Mouse (Mus musculus) hindbrain, embryonic 16.5 days (tissue): Measurements from ENCODE around the gene Meis1. TPM values are rescaled to one million over a fixed set of nuclear protein-coding genes. Genes with fewer than 3 reads are reported as not detected.

Source experiments
- ATAC-seq: fragments of 200-750 bp; cut with Nextera tagmentation; 2 replicates; pipeline ENCODE4 v1.8.0; 2017; ENCODE audit warnings: moderate TSS enrichment, moderate library complexity
- H3K27ac ChIP-seq: fragments of 300-500 bp; sonication (generic); 2 replicates; pipeline ENCODE4 v1.5.1; 2014; ENCODE audit warnings: low read depth, mild to moderate bottlenecking, control low read depth, low read length, moderate library complexity
- H3K27me3 ChIP-seq: fragments of 300-500 bp; sonication (generic); replicated peaks from 2 replicates; pipeline ENCODE4 v1.6.1; 2014; ENCODE audit warnings: low read length; ENCODE audit not compliant: control insufficient read depth, insufficient read depth
- H3K36me3 ChIP-seq: fragments of 300-500 bp; sonication (generic); 2 replicates; pipeline ENCODE4 v1.6.1; 2014; ENCODE audit warnings: mild to moderate bottlenecking, low read length, moderate library complexity, mixed read lengths; ENCODE audit not compliant: control insufficient read depth, insufficient read depth
- H3K4me1 ChIP-seq: fragments of 300-500 bp; sonication (generic); 2 replicates; pipeline ENCODE4 v1.6.1; 2014; ENCODE audit warnings: low read depth, low read length; ENCODE audit not compliant: control insufficient read depth, insufficient read depth
- H3K4me2 ChIP-seq: fragments of 300-500 bp; sonication (generic); 2 replicates; pipeline ENCODE4 v1.6.1; 2014; ENCODE audit warnings: mild to moderate bottlenecking, low read length, control low read depth, moderate library complexity
- H3K4me3 ChIP-seq: fragments of 300-500 bp; sonication (generic); 2 replicates; pipeline ENCODE4 v1.5.1; 2014; ENCODE audit warnings: mild to moderate bottlenecking, low read length, control low read depth, moderate library complexity
- H3K9ac ChIP-seq: fragments of 300-500 bp; sonication (generic); 2 replicates; pipeline ENCODE4 v1.6.1; 2014; ENCODE audit warnings: low read depth, mild to moderate bottlenecking, control low read depth, low read length, moderate library complexity
- H3K9me3 ChIP-seq: fragments of 300-500 bp; sonication (generic); 2 replicates; pipeline ENCODE4 v1.6.1; 2014; ENCODE audit warnings: mild to moderate bottlenecking, low read length, moderate library complexity; ENCODE audit not compliant: control insufficient read depth
- WGBS: fragments of 180-500 bp; shearing (Covaris S2); extraction: QIAGEN DNeasy Blood & Tissue Kit; methylation state at CpG from one replicate; pipeline ENCODE4 v1.1.7; 2014; 5-methylcytosine and 5-hydroxymethylcytosine counted together
- polyA plus RNA-seq: library from polyadenylated mRNA; unstranded; fragments of >200 nt; fragmentation: Nextera tagmentation; extraction: Ambion mirVana; gene quantifications from 2 replicates; pipeline ENCODE4 v1.2.1, GENCODE M21; 2015

The Meis1 gene
- polyA plus RNA-seq, 1 experiment from 2014 or later: 183 TPM

GRCm38 (mm10) chr11:18944972-18945625 is 73.7 kb downstream of the Meis1 start:
- Histone ChIP-seq H3K9me3 (no peaks in the 10 kb centered on the region), H3K27ac (peak overlapping the region; percentile 42; the same call in 1 of the 2 replicates), H3K9ac (no peak overlapping the region), H3K27me3 (no peaks in the 10 kb centered on the region), H3K4me3 (no peak overlapping the region), H3K4me2 (no peak overlapping the region), H3K4me1 (peaks cover 22% of the 10 kb centered on the region), H3K36me3 (no peaks in the 10 kb centered on the region)
- peak; percentile 40 for ATAC-seq
- WGBS: 44% methylated on average over 14 of the region's 14 CpGs

- Histone ChIP-seq H3K36me3 (no peaks in the 10 kb centered on the region), H3K4me2 (no peak overlapping the region), H3K9ac (no peak overlapping the region), H3K9me3 (no peaks in the 10 kb centered on the region), H3K4me1 (peaks cover 22% of the 10 kb centered on the region), H3K27me3 (no peaks in the 10 kb centered on the region), H3K27ac (peak overlapping the region; percentile 37; the same call in 1 of the 2 replicates), H3K4me3 (no peak overlapping the region)
- no peak for ATAC-seq
- 55% methylated on average over 7 of the region's 7 CpGs for WGBS
Observed at GRCm38 (mm10) chr11:18944209-18944608, 74.6 kb downstream of the Meis1 start.

GRCm38 (mm10) chr11:18942990-18943389 is 75.8 kb downstream of the Meis1 start:
- no peak for ATAC-seq
- Histone ChIP-seq H3K4me1 (peaks cover 23% of the 10 kb centered on the region), H3K27me3 (no peaks in the 10 kb centered on the region), H3K9me3 (no peaks in the 10 kb centered on the region), H3K4me3 (no peak overlapping the region), H3K4me2 (no peak overlapping the region), H3K36me3 (no peaks in the 10 kb centered on the region), H3K9ac (no peak overlapping the region), H3K27ac (no peak overlapping the region)
- 59% methylated on average over 2 of the region's 2 CpGs for WGBS

- Histone ChIP-seq H3K9ac (no peak overlapping the region), H3K36me3 (no peaks in the 10 kb centered on the region), H3K27ac (no peak overlapping the region), H3K4me3 (no peak overlapping the region), H3K4me1 (peaks cover 22% of the 10 kb centered on the region), H3K4me2 (no peak overlapping the region), H3K27me3 (no peaks in the 10 kb centered on the region), H3K9me3 (no peaks in the 10 kb centered on the region)
- no peak for ATAC-seq
- WGBS: 17% methylated on average over 4 of the region's 4 CpGs
Observed at GRCm38 (mm10) chr11:18940916-18941315, 77.9 kb downstream of the Meis1 start.

GRCm38 (mm10) chr11:18934921-18935320 is 83.9 kb downstream of the Meis1 start:
- no peak overlapping the region for H3K9ac ChIP-seq
- ATAC-seq: no peak
- H3K36me3 ChIP-seq: no peaks in the 10 kb centered on the region
- no peak overlapping the region for H3K4me3 ChIP-seq
- H3K4me1 ChIP-seq: peaks cover 19% of the 10 kb centered on the region
- WGBS: 80% methylated on average over 6 of the region's 6 CpGs
- no peaks in the 10 kb centered on the region for H3K9me3 ChIP-seq
- no peak overlapping the region for H3K27ac ChIP-seq
- no peak overlapping the region for H3K4me2 ChIP-seq
- H3K27me3 ChIP-seq: no peaks in the 10 kb centered on the region

- H3K9ac ChIP-seq: no peak overlapping the region
- peak overlapping the region; percentile 35 for H3K4me2 ChIP-seq
- H3K9me3 ChIP-seq: no peaks in the 10 kb centered on the region
- H3K4me1 ChIP-seq: peaks cover 24% of the 10 kb centered on the region
- H3K4me3 ChIP-seq: no peak overlapping the region
- no peaks in the 10 kb centered on the region for H3K36me3 ChIP-seq
- no peak for ATAC-seq
- peak overlapping the region; percentile 29; the same call in 1 of the 2 replicates for H3K27ac ChIP-seq
- 34% methylated on average over 15 of the region's 15 CpGs for WGBS
- H3K27me3 ChIP-seq: no peaks in the 10 kb centered on the region
Observed at GRCm38 (mm10) chr11:18931001-18931874, 87.5 kb downstream of the Meis1 start.

GRCm38 (mm10) chr11:18929779-18930728 is 88.7 kb downstream of the Meis1 start:
- Histone ChIP-seq H3K36me3 (no peaks in the 10 kb centered on the region), H3K4me1 (peaks cover 24% of the 10 kb centered on the region), H3K27ac (peak overlapping the region; percentile 52; the same call in 1 of the 2 replicates), H3K4me3 (no peak overlapping the region), H3K9ac (0 out of 2 replicates have a peak overlapping the region, but pooled peaks have one; percentile 15), H3K4me2 (peak overlapping the region; percentile 35), H3K9me3 (no peaks in the 10 kb centered on the region), H3K27me3 (no peaks in the 10 kb centered on the region)
- 43% methylated on average over 17 of the region's 17 CpGs for WGBS
- ATAC-seq: peak; percentile 52

- ATAC-seq: no peak
- Histone ChIP-seq H3K4me3 (no peak overlapping the region), H3K27ac (no peak overlapping the region), H3K36me3 (no peaks in the 10 kb centered on the region), H3K4me2 (no peak overlapping the region), H3K9ac (no peak overlapping the region), H3K9me3 (no peaks in the 10 kb centered on the region), H3K4me1 (peaks cover 24% of the 10 kb centered on the region), H3K27me3 (no peaks in the 10 kb centered on the region)
- 0% methylated on average over 1 of the region's 1 CpGs for WGBS
Observed at GRCm38 (mm10) chr11:18927351-18927750, 91.4 kb downstream of the Meis1 start.
